Mouse (Mus musculus): ENCODE results near the gene Ndufa8. TPM values are rescaled to one million over a fixed set of nuclear protein-coding genes. Genes with fewer than 3 reads are reported as not detected.

Ndufa8 gene
- polyA plus RNA-seq, 2 experiments, result 103 to 221 TPM

DNA sequence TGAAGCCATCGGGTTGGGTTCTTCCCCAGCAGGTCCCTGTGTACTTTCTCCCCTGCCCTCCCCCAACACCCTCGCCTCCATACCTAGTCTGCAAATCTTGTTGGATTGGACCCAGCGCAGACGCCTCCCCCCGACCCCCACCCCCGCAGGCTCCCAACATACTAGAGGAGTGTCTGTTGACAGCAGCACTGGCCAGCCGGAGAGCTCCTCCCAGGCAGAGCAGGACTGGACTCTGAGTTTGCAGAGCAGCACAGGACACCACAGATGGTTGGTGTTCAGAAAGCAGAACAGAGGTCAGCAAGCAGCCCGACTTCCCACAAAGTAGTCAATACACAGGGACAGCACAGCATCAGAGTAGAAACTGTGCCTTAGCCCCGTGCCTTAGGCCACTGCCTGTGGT, 32.2 kb upstream of the Ndufa8 start:
- ATAC-seq (ENCODE audit: low FRiP score, low read depth) (no peak), DNase-seq (ENCODE audit: low spot score) (no peak)
- Histone ChIP-seq H3K9me3 (ENCODE audit: control insufficient read depth, low read length) (no peaks in the 10 kb centered on the region), H3K4me2 (replicated peaks; ENCODE audit: low read depth, low read length, severe bottlenecking) (no peak overlapping the region), H3K9ac (ENCODE audit: low read depth, low read length, severe bottlenecking) (no peak overlapping the region), H3K4me3 (replicated peaks; ENCODE audit: low read length) (no peak overlapping the region), H3K27ac (replicated peaks; ENCODE audit: low read depth, low read length) (no peak overlapping the region), H3K27me3 (ENCODE audit: control insufficient read depth, insufficient read depth, low read length) (no peaks in the 10 kb centered on the region), H3K36me3 (ENCODE audit: control insufficient read depth, insufficient read depth, low read length) (no peaks in the 10 kb centered on the region), H3K4me1 (ENCODE audit: control insufficient read depth, insufficient read depth, low read length) (peaks cover 10% of the 10 kb centered on the region; the same call in 1 of the 2 replicates)
- TF ChIP-seq POLR2A (IDR thresholded peaks at IDR 0.05; ENCODE audit: borderline replicate concordance, extremely low read depth, insufficient read depth, insufficient read length), result no peak
- 21% methylated on average over 9 of the region's 9 CpGs for WGBS

DNA sequence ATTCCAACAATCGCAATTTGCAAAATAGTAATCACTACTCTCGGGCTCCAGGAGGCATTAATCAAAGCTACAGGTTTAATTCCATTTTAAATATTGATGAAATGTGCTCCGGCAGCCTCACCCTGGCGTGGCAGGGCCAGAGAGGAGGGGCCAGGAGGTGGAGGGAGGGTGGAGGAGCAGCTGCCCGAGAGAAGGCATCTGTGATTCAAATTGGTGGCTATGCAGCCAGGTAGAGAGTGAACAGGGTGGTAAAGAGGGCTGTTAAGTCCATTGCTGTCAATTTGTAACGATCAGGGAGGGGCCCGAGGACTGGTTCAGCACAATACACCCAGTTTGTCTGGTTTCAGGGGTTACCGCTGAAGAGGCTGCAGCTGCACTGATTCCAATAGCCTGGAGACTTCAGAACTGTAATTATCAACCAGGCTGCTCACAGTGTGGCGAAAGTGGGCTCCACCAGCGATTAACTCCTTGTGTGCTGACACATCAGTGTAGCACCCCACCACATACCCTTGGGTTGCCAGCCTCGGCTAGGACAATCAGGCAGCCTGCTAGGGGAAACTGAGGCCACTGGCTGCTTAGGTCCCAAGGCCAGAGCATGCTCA, 28.1 kb upstream of the Ndufa8 start:
- Histone ChIP-seq H3K4me3 (replicated peaks; ENCODE audit: low read length) (no peak overlapping the region), H3K9me3 (ENCODE audit: control insufficient read depth, low read length) (no peaks in the 10 kb centered on the region), H3K27me3 (ENCODE audit: control insufficient read depth, insufficient read depth, low read length) (no peaks in the 10 kb centered on the region), H3K27ac (replicated peaks; ENCODE audit: low read depth, low read length) (no peak overlapping the region), H3K4me2 (replicated peaks; ENCODE audit: low read depth, low read length, severe bottlenecking) (peak overlapping the region; percentile 7; the same call in 1 of the 2 replicates), H3K36me3 (ENCODE audit: control insufficient read depth, insufficient read depth, low read length) (no peaks in the 10 kb centered on the region), H3K4me1 (ENCODE audit: control insufficient read depth, insufficient read depth, low read length) (peaks cover 10% of the 10 kb centered on the region; the same call in 1 of the 2 replicates), H3K9ac (ENCODE audit: low read depth, low read length, severe bottlenecking) (0 out of 2 replicates have a peak overlapping the region, but pooled peaks have one; percentile 16)
- no peak for TF ChIP-seq POLR2A (IDR thresholded peaks at IDR 0.05; ENCODE audit: borderline replicate concordance, extremely low read depth, insufficient read depth, insufficient read length)
- ATAC-seq (ENCODE audit: low FRiP score, low read depth) (no peak), DNase-seq (ENCODE audit: low spot score) (no peak)
- 9% methylated on average over 11 of the region's 11 CpGs for WGBS

DNA sequence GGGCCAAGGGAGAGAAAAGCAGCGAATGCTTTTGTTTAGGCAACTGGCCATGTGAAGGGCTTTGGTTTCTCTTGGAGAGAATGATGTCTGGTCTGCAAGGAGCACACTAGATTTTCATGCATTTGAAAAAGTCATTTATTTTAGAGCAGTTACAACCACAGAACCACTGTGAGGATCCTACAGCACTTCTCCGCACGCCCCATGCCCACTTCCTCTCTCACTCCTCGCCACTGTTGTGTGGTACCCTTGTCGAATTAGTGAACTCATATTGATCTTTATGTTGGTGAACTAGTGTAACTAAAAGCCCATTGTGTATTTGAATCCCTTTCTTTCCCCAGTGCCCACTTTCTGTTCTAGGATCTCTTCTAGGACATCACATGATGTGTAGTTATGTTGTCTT, 26.0 kb upstream of the Ndufa8 start:
- WGBS, result 91% methylated on average over 5 of the region's 5 CpGs
- no peak overlapping the region for H3K27ac ChIP-seq (replicated peaks; ENCODE audit: low read depth, low read length)
- no peak overlapping the region for H3K4me3 ChIP-seq (replicated peaks; ENCODE audit: low read length)
- no peaks in the 10 kb centered on the region for H3K9me3 ChIP-seq (ENCODE audit: control insufficient read depth, low read length)
- H3K4me2 ChIP-seq (replicated peaks; ENCODE audit: low read depth, low read length, severe bottlenecking), result no peak overlapping the region
- no peak for TF ChIP-seq POLR2A (IDR thresholded peaks at IDR 0.05; ENCODE audit: borderline replicate concordance, extremely low read depth, insufficient read depth, insufficient read length)
- peaks cover 10% of the 10 kb centered on the region; the same call in 1 of the 2 replicates for H3K4me1 ChIP-seq (ENCODE audit: control insufficient read depth, insufficient read depth, low read length)
- no peak overlapping the region for H3K9ac ChIP-seq (ENCODE audit: low read depth, low read length, severe bottlenecking)
- H3K36me3 ChIP-seq (ENCODE audit: control insufficient read depth, insufficient read depth, low read length), result no peaks in the 10 kb centered on the region
- ATAC-seq (ENCODE audit: low FRiP score, low read depth), result no peak
- no peaks in the 10 kb centered on the region for H3K27me3 ChIP-seq (ENCODE audit: control insufficient read depth, insufficient read depth, low read length)
- DNase-seq (ENCODE audit: low spot score), result no peak

DNA sequence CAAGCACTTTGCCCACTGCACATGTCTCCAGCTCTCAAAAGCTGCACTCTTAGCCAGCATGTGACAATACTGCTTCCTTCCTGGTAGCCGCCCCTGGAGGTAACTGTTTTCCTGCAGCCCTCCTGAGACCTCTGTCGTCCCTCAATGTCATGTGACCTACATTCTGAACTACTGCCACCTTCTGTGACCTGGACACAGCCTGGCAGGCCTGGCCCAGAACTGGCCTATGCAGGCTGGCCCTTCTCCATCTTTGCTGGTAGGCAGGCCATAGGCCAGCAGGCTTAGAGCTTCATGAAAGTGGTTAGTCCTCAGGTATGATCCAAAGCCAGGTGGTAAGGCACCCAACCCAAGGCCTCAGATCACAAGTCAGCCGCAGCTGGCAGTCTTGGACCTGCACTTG, 24.6 kb upstream of the Ndufa8 start:
- TF ChIP-seq POLR2A (IDR thresholded peaks at IDR 0.05; ENCODE audit: borderline replicate concordance, extremely low read depth, insufficient read depth, insufficient read length), result no peak
- WGBS, result 58% methylated on average over 3 of the region's 3 CpGs
- Histone ChIP-seq H3K27me3 (ENCODE audit: control insufficient read depth, insufficient read depth, low read length) (no peaks in the 10 kb centered on the region), H3K36me3 (ENCODE audit: control insufficient read depth, insufficient read depth, low read length) (no peaks in the 10 kb centered on the region), H3K4me3 (replicated peaks; ENCODE audit: low read length) (no peak overlapping the region), H3K4me1 (ENCODE audit: control insufficient read depth, insufficient read depth, low read length) (peaks cover 10% of the 10 kb centered on the region; the same call in 1 of the 2 replicates), H3K9me3 (ENCODE audit: control insufficient read depth, low read length) (no peaks in the 10 kb centered on the region), H3K9ac (ENCODE audit: low read depth, low read length, severe bottlenecking) (no peak overlapping the region), H3K27ac (replicated peaks; ENCODE audit: low read depth, low read length) (no peak overlapping the region), H3K4me2 (replicated peaks; ENCODE audit: low read depth, low read length, severe bottlenecking) (no peak overlapping the region)
- ATAC-seq (ENCODE audit: low FRiP score, low read depth) (no peak), DNase-seq (ENCODE audit: low spot score) (no peak)

- no peaks in the 10 kb centered on the region for H3K4me1 ChIP-seq (ENCODE audit: control insufficient read depth, insufficient read depth, low read length)
- H3K4me3 ChIP-seq (replicated peaks; ENCODE audit: low read length), result no peak overlapping the region
- H3K9ac ChIP-seq (ENCODE audit: low read depth, low read length, severe bottlenecking), result no peak overlapping the region
- H3K27ac ChIP-seq (replicated peaks; ENCODE audit: low read depth, low read length), result no peak overlapping the region
- ATAC-seq (ENCODE audit: low FRiP score, low read depth) (no peak), DNase-seq (ENCODE audit: low spot score) (no peak)
- no peaks in the 10 kb centered on the region for H3K27me3 ChIP-seq (ENCODE audit: control insufficient read depth, insufficient read depth, low read length)
- no peaks in the 10 kb centered on the region for H3K36me3 ChIP-seq (ENCODE audit: control insufficient read depth, insufficient read depth, low read length)
- TF ChIP-seq POLR2A (IDR thresholded peaks at IDR 0.05; ENCODE audit: borderline replicate concordance, extremely low read depth, insufficient read depth, insufficient read length), result no peak
- no peaks in the 10 kb centered on the region for H3K9me3 ChIP-seq (ENCODE audit: control insufficient read depth, low read length)
- WGBS, result 81% methylated on average over 8 of the region's 8 CpGs
- no peak overlapping the region for H3K4me2 ChIP-seq (replicated peaks; ENCODE audit: low read depth, low read length, severe bottlenecking)
Observed at GRCm38 (mm10) chr2:36071660-36072305, 22.6 kb upstream of the Ndufa8 start.
